Mouse (Mus musculus) urinary bladder, postnatal 25 days (tissue): ENCODE data around the gene Antxrl.

ENCODE experiments used
- DNase-seq: peaks from one replicate; pipeline ENCODE4 v3.0.0; 2022; ENCODE audit warnings: low spot score

Antxrl gene

GRCm38 (mm10) chr14:34103855-34104254 is 51.3 kb downstream of the Antxrl start:
- no peak for DNase-seq

- DNase-seq: peak; percentile 78
Measured at GRCm38 (mm10) chr14:34104892-34105291, 52.4 kb downstream of the Antxrl start.

GRCm38 (mm10) chr14:34106389-34107062 is 54.0 kb downstream of the Antxrl start:
- peak; percentile 60 for DNase-seq

- DNase-seq: no peak
Measured at GRCm38 (mm10) chr14:34107594-34107993, 55.1 kb downstream of the Antxrl start.

- no peak for DNase-seq
Measured at GRCm38 (mm10) chr14:34114311-34114710, 61.8 kb downstream of the Antxrl start.

- no peak for DNase-seq
Measured at GRCm38 (mm10) chr14:34119046-34119723, 66.7 kb downstream of the Antxrl start.

GRCm38 (mm10) chr14:34120016-34120910 is 67.8 kb downstream of the Antxrl start:
- DNase-seq: no peak

- no peak for DNase-seq
Measured at GRCm38 (mm10) chr14:34120923-34121351, 68.4 kb downstream of the Antxrl start.

GRCm38 (mm10) chr14:34121691-34122090 is 69.2 kb downstream of the Antxrl start:
- DNase-seq: no peak
